Mouse (Mus musculus) hematopoietic multipotent progenitor cell, adult 10-12 weeks (in vitro differentiated cells): ENCODE data around the gene Morn1. TPM values are rescaled to one million over a fixed set of nuclear protein-coding genes. Genes with fewer than 3 reads are reported as not detected.

Experiments used
- polyA plus RNA-seq: library from polyadenylated mRNA; stranded (reverse); fragments of >175 nt; gene quantifications from 2 replicates; pipeline ENCODE4 v1.2.3, GENCODE M21; 2012; ENCODE audit warnings: low replicate concordance

Gene Morn1
- 3.7 and 4.5 TPM in 2 replicates for polyA plus RNA-seq

GRCm38 (mm10) chr4:155086108-155087024, at the start of gene Morn1, which contains the start of gene Rer1:
Gene Morn1, plus strand, starts transcription at chr4:155086577.
Gene Rer1, minus strand, starts transcription at chr4:155086382.

GRCm38 (mm10) chr4:155056724-155057123, 29.7 kb upstream of the Morn1 start, which contains the start of gene Plch2:
Gene Plch2, minus strand, starts transcription at chr4:155056784.

GRCm38 (mm10) chr4:155066834-155067522, 19.4 kb upstream of the Morn1 start, which contains the start of gene Pex10:
Gene Pex10, plus strand, starts transcription at chr4:155067016.

Other genes starting within 250 kb of the Morn1 start
- not detected in 2 replicates for gene Ttc34, start 249.1 kb upstream of the Morn1 start, polyA plus RNA-seq
- 0.04 and 0.07 TPM in 2 replicates for gene Mmel1, start 217.0 kb upstream of the Morn1 start, polyA plus RNA-seq
- gene Fam213b, start 187.4 kb upstream of the Morn1 start, polyA plus RNA-seq = 19.4 and 21.7 TPM in 2 replicates
- 9.8 and 134 TPM in 2 replicates for gene Tnfrsf14, start 158.0 kb upstream of the Morn1 start, polyA plus RNA-seq
- 7.9 and 18.9 TPM in 2 replicates for gene Hes5, start 125.7 kb upstream of the Morn1 start, polyA plus RNA-seq
- 18.9 and 41.6 TPM in 2 replicates for gene Pank4, start 122.5 kb upstream of the Morn1 start, polyA plus RNA-seq
- gene Plch2, start 29.8 kb upstream of the Morn1 start, polyA plus RNA-seq = 0.12 and 0.17 TPM in 2 replicates
- gene Pex10, start 19.6 kb upstream of the Morn1 start, polyA plus RNA-seq = 12.7 and 21.0 TPM in 2 replicates
- 48.6 and 52.0 TPM in 2 replicates for gene Rer1, start 195 bp upstream of the Morn1 start, polyA plus RNA-seq
- 73.7 and 107 TPM in 2 replicates for gene Ski, start 136.0 kb downstream of the Morn1 start, polyA plus RNA-seq
- 37.0 and 42.7 TPM in 2 replicates for gene Faap20, start 163.2 kb downstream of the Morn1 start, polyA plus RNA-seq